7 mouse cellular contexts compared by ENCODE assay signal in the genomic region with DNA sequence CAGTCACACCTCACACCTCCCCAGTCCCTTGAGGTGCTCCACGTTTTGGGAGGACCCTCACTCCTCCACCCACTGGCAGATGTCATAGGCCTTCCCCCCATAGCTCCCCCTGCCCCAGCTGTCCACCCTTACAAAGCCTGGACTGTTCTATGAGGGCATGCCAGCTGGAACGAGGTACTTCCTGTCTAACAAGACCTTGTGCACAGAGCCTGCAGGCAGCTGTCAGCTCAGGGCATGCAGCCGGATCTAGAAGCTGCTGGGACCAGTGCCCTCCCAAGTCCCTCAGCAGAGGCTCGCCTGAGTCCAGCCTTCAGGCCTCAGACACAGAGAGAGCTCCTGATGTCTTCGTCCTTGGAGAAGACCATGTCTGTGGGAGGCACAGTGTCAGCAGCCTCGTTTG.
DNase-seq lines count a peak whose midpoint lies in the region; ATAC-seq and TF ChIP-seq lines count a peak whose summit lies in the region.

No protein-coding gene starts in this region.

- no peaks in the 10 kb centered on the region for H3K27me3 ChIP-seq in limb, embryonic 14.5 days (ENCODE audit: control insufficient read depth, insufficient read depth, low read length)
- no peaks in the 10 kb centered on the region for H3K27me3 ChIP-seq in forebrain, embryonic 16.5 days (replicated peaks; ENCODE audit: control insufficient read depth, insufficient read depth, low read length)

- no peak overlapping the region for H3K9ac ChIP-seq in limb, embryonic 14.5 days (ENCODE audit: low read depth, low read length, severe bottlenecking)
- H3K9ac ChIP-seq in forebrain, embryonic 16.5 days (replicated peaks; ENCODE audit: low read depth, low read length) = no peak overlapping the region

- no peak overlapping the region for H3K4me3 ChIP-seq in gastrocnemius, adult 2 months
- no peak overlapping the region for H3K4me3 ChIP-seq in limb, embryonic 14.5 days (replicated peaks; ENCODE audit: low read length)
- H3K4me3 ChIP-seq in forebrain, embryonic 16.5 days (replicated peaks; ENCODE audit: low read length) = no peak overlapping the region

- WGBS in limb, embryonic 14.5 days = 41% methylated on average over 6 of the region's 6 CpGs
- WGBS in forebrain, embryonic 16.5 days = 53% methylated on average over 6 of the region's 6 CpGs

- no peak for TF ChIP-seq CTCF in gastrocnemius, adult 2 months (IDR thresholded peaks at IDR 0.05)

- no peak overlapping the region for H3K4me2 ChIP-seq in limb, embryonic 14.5 days (replicated peaks; ENCODE audit: low read depth, low read length, severe bottlenecking)
- no peak overlapping the region for H3K4me2 ChIP-seq in forebrain, embryonic 16.5 days (ENCODE audit: low read length)

- TF ChIP-seq POLR2A in limb, embryonic 14.5 days (IDR thresholded peaks at IDR 0.05; ENCODE audit: borderline replicate concordance, extremely low read depth, insufficient read depth, insufficient read length) = no peak

- peak overlapping the region; percentile 20; the same call in 1 of the 2 replicates for H3K27ac ChIP-seq in gastrocnemius, adult 2 months
- 0 out of 2 replicates have a peak overlapping the region, but pooled peaks have one; percentile 13 for H3K27ac ChIP-seq in limb, embryonic 14.5 days (replicated peaks; ENCODE audit: low read depth, low read length)
- no peak overlapping the region for H3K27ac ChIP-seq in forebrain, embryonic 16.5 days (ENCODE audit: low read length)

- no peaks in the 10 kb centered on the region for H3K36me3 ChIP-seq in limb, embryonic 14.5 days (ENCODE audit: control insufficient read depth, insufficient read depth, low read length)
- no peaks in the 10 kb centered on the region for H3K36me3 ChIP-seq in forebrain, embryonic 16.5 days (ENCODE audit: control insufficient read depth, insufficient read depth)

- H3K4me1 ChIP-seq in limb, embryonic 14.5 days (ENCODE audit: control insufficient read depth, insufficient read depth, low read length) = peaks cover 9% of the 10 kb centered on the region
- H3K4me1 ChIP-seq in forebrain, embryonic 16.5 days (replicated peaks; ENCODE audit: control insufficient read depth, insufficient read depth, low read length) = no peaks in the 10 kb centered on the region

- DNase-seq in left cerebral cortex, postnatal 10 days (ENCODE audit: extremely low spot score in 1 of 2, low spot score in 2 of 2) = peak; percentile 59 to 76
- no peak for DNase-seq in left cerebral cortex, adult 11 months (ENCODE audit: low spot score)
- DNase-seq in gastrocnemius, adult 2 months = peak; percentile 58
- peak; percentile 67 for DNase-seq in heart, postnatal 36 days
- DNase-seq in limb, embryonic 14.5 days (ENCODE audit: low spot score) = peak; percentile 63
- DNase-seq in MN1 (ENCODE audit: low spot score) = no peak

- ATAC-seq in limb, embryonic 14.5 days (ENCODE audit: low FRiP score, low read depth) = peak; percentile 65
- ATAC-seq in forebrain, embryonic 16.5 days = no peak

- H3K9me3 ChIP-seq in limb, embryonic 14.5 days (ENCODE audit: control insufficient read depth, low read length) = no peaks in the 10 kb centered on the region
- no peaks in the 10 kb centered on the region for H3K9me3 ChIP-seq in forebrain, embryonic 16.5 days (ENCODE audit: control insufficient read depth, low read length)

- intact Hi-C loops in left cerebral cortex, postnatal 10 days (cut with DNase I) = no loop called here
- intact Hi-C loops in gastrocnemius, adult 2 months (cut with DNase I) = no loop called here
- intact Hi-C loops in heart, postnatal 36 days (cut with DNase I) = no loop called here

Comparison
In these comparisons a context has a peak if more than half of its experiments do, and no peak if none do; other contexts are left out.
1. DNase-seq: peak in left cerebral cortex, postnatal 10 days (2 of 2), gastrocnemius, adult 2 months (single experiment), heart, postnatal 36 days (2 of 2) and limb, embryonic 14.5 days (single experiment); none in left cerebral cortex, adult 11 months (single experiment) and MN1 (single experiment).